Mouse (Mus musculus) hindbrain, embryonic 14.5 days (tissue): ENCODE measurements around the gene Ppard. TPM values are rescaled to one million over a fixed set of nuclear protein-coding genes. Genes with fewer than 3 reads are reported as not detected.

Source experiments
- ATAC-seq: fragments of 200-750 bp; cut with Nextera tagmentation; 2 replicates; pipeline ENCODE4 v1.8.0; 2017; ENCODE audit warnings: moderate number of reproducible peaks, mild to moderate bottlenecking, moderate TSS enrichment, moderate library complexity; ENCODE audit not compliant: low FRiP score
- DNase-seq: peaks from one replicate; pipeline ENCODE4 v3.0.0-alpha.2; 2015; ENCODE audit warnings: low spot score
- H3K27ac ChIP-seq: fragments of 300-500 bp; sonication (generic); 2 replicates; pipeline ENCODE4 v1.5.1; 2014; ENCODE audit warnings: mild to moderate bottlenecking, moderate library complexity
- H3K27me3 ChIP-seq: fragments of 300-500 bp; sonication (generic); 2 replicates; pipeline ENCODE4 v1.6.1; 2014; ENCODE audit warnings: mild to moderate bottlenecking, low read length, mixed read lengths; ENCODE audit not compliant: control insufficient read depth, insufficient read depth
- H3K36me3 ChIP-seq: fragments of 300-500 bp; sonication (generic); replicated peaks from 2 replicates; pipeline ENCODE4 v1.6.1; 2014; ENCODE audit not compliant: control insufficient read depth, insufficient read depth
- H3K4me1 ChIP-seq: fragments of 300-500 bp; sonication (generic); replicated peaks from 2 replicates; pipeline ENCODE4 v1.6.1; 2014; ENCODE audit warnings: antibody characterized with exemption, low read length, mixed read lengths; ENCODE audit not compliant: control insufficient read depth, insufficient read depth
- H3K4me2 ChIP-seq: fragments of 300-500 bp; sonication (generic); replicated peaks from 2 replicates; pipeline ENCODE4 v1.6.1; 2014; ENCODE audit warnings: mild to moderate bottlenecking, moderate library complexity
- H3K4me3 ChIP-seq: fragments of 300-500 bp; sonication (generic); replicated peaks from 2 replicates; pipeline ENCODE4 v1.5.1; 2014; ENCODE audit warnings: mild to moderate bottlenecking, low read length
- H3K9ac ChIP-seq: fragments of 300-500 bp; sonication (generic); 2 replicates; pipeline ENCODE4 v1.6.1; 2014
- H3K9me3 ChIP-seq: fragments of 300-500 bp; sonication (generic); 2 replicates; pipeline ENCODE4 v1.6.1; 2016; ENCODE audit warnings: low read length; ENCODE audit not compliant: control insufficient read depth
- WGBS: fragments of 180-500 bp; shearing (Covaris S2); extraction: QIAGEN DNeasy Blood & Tissue Kit; methylation state at CpG from one replicate; pipeline ENCODE4 v1.1.7; 2014; 5-methylcytosine and 5-hydroxymethylcytosine counted together
- polyA plus RNA-seq: library from polyadenylated mRNA; unstranded; fragments of >200 nt; fragmentation: Nextera tagmentation; extraction: Ambion mirVana; gene quantifications from 2 replicates; pipeline ENCODE4 v1.2.1, GENCODE M21; 2014

Gene Ppard
- polyA plus RNA-seq, 1 experiment from 2014 or later = 1.6 TPM

GRCm38 (mm10) chr17:28294449-28295333 is 62.2 kb downstream of the Ppard start:
- peak overlapping the region; percentile 18; the same call in 1 of the 2 replicates for H3K27ac ChIP-seq
- H3K4me3 ChIP-seq = no peak overlapping the region
- H3K9ac ChIP-seq = peak overlapping the region; percentile 12; the same call in 1 of the 2 replicates
- no peak overlapping the region for H3K4me2 ChIP-seq
- H3K27me3 ChIP-seq = no peaks in the 10 kb centered on the region
- H3K9me3 ChIP-seq = no peaks in the 10 kb centered on the region
- DNase-seq (no peak), ATAC-seq (no peak)
- 61% methylated on average over 17 of the region's 17 CpGs for WGBS
- 0 out of 2 replicates have a peak, but pooled peaks cover 9% of the 10 kb centered on the region for H3K4me1 ChIP-seq
- H3K36me3 ChIP-seq = no peaks in the 10 kb centered on the region

GRCm38 (mm10) chr17:28298888-28299287 is 66.4 kb downstream of the Ppard start:
- H3K27me3 ChIP-seq = no peaks in the 10 kb centered on the region
- no peak overlapping the region for H3K4me3 ChIP-seq
- H3K27ac ChIP-seq = no peak overlapping the region
- ATAC-seq = no peak
- no peaks in the 10 kb centered on the region for H3K36me3 ChIP-seq
- no peaks in the 10 kb centered on the region for H3K9me3 ChIP-seq
- DNase-seq = no peak
- no peak overlapping the region for H3K9ac ChIP-seq
- no peak overlapping the region for H3K4me2 ChIP-seq
- H3K4me1 ChIP-seq = 0 out of 2 replicates have a peak, but pooled peaks cover 14% of the 10 kb centered on the region
- 94% methylated on average over 17 of the region's 17 CpGs for WGBS

DNA sequence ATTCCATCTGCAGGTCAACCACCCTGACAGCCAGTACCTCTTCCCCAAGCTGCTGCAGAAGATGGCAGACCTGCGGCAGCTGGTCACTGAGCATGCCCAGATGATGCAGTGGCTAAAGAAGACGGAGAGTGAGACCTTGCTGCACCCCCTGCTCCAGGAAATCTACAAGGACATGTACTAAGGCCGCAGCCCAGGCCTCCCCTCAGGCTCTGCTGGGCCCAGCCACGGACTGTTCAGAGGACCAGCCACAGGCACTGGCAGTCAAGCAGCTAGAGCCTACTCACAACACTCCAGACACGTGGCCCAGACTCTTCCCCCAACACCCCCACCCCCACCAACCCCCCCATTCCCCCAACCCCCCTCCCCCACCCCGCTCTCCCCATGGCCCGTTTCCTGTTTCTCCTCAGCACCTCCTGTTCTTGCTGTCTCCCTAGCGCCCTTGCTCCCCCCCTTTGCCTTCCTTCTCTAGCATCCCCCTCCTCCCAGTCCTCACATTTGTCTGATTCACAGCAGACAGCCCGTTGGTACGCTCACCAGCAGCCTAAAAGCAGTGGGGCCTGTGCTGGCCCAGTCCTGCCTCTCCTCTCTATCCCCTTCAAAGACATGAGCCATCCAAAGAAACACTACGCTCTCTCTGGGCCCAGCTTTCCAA is 67.3 kb downstream of the Ppard start:
- Histone ChIP-seq H3K27me3 (no peaks in the 10 kb centered on the region), H3K4me1 (0 out of 2 replicates have a peak, but pooled peaks cover 12% of the 10 kb centered on the region), H3K4me2 (no peak overlapping the region), H3K9me3 (no peaks in the 10 kb centered on the region), H3K27ac (no peak overlapping the region), H3K4me3 (no peak overlapping the region), H3K36me3 (no peaks in the 10 kb centered on the region), H3K9ac (no peak overlapping the region)
- WGBS = 39% methylated on average over 10 of the region's 11 CpGs
- DNase-seq (no peak), ATAC-seq (no peak)

DNA sequence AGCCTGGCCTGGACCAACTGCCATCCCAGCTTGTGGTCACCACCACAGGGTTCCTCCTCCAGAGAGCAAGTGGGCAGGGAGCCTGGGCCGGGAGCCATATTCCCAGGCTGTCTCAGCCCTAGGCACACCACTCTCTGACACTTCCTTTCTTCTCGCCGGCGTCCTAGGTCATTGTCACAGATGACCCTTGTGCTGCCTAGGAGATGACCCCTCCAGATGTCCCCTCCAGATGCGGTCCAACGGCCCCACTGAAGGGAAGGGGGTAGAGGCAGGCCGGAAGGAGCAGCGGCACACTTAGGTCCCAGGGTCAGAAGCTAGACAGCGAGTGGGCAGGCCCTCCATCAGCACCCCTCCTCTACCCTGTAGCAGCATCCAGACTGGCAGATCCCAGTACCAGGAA is 67.8 kb downstream of the Ppard start:
- ATAC-seq (no peak), DNase-seq (no peak)
- Histone ChIP-seq H3K4me3 (no peak overlapping the region), H3K27ac (no peak overlapping the region), H3K9ac (no peak overlapping the region), H3K4me1 (0 out of 2 replicates have a peak, but pooled peaks cover 7% of the 10 kb centered on the region), H3K36me3 (no peaks in the 10 kb centered on the region), H3K27me3 (no peaks in the 10 kb centered on the region), H3K4me2 (no peak overlapping the region), H3K9me3 (no peaks in the 10 kb centered on the region)
- 18% methylated on average over 9 of the region's 9 CpGs for WGBS

DNA sequence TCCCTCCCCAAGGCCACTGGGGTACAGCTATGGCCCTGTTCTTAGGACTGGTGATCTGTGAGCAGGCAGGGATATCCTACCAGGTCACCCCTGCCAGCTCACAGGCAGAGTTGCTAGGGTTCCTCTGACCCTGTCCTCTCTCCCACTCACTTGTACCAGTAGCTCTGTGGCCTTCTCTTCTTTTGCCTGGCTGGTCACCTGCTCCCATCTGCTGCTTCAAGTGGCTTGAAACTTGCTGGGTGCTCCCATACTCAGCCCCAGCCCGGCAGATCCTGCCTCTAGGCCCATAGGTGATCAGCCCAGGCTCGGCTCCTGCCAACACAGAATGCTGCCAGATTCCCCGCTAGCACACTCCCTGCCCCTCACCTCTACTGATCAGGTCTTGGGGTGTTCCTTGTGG is 68.3 kb downstream of the Ppard start:
- no peak overlapping the region for H3K27ac ChIP-seq
- no peak overlapping the region for H3K9ac ChIP-seq
- no peak overlapping the region for H3K4me3 ChIP-seq
- WGBS = 60% methylated on average over 3 of the region's 3 CpGs
- DNase-seq (no peak), ATAC-seq (no peak)
- H3K9me3 ChIP-seq = no peaks in the 10 kb centered on the region
- H3K36me3 ChIP-seq = no peaks in the 10 kb centered on the region
- H3K27me3 ChIP-seq = no peaks in the 10 kb centered on the region
- H3K4me1 ChIP-seq = 0 out of 2 replicates have a peak, but pooled peaks cover 5% of the 10 kb centered on the region
- H3K4me2 ChIP-seq = no peak overlapping the region

- ATAC-seq (no peak), DNase-seq (no peak)
- no peak overlapping the region for H3K4me3 ChIP-seq
- H3K27ac ChIP-seq = no peak overlapping the region
- no peaks in the 10 kb centered on the region for H3K36me3 ChIP-seq
- WGBS = 54% methylated on average over 10 of the region's 10 CpGs
- no peak overlapping the region for H3K9ac ChIP-seq
- no peak overlapping the region for H3K4me2 ChIP-seq
- 0 out of 2 replicates have a peak, but pooled peaks cover 2% of the 10 kb centered on the region for H3K4me1 ChIP-seq
- H3K27me3 ChIP-seq = no peaks in the 10 kb centered on the region
- H3K9me3 ChIP-seq = no peaks in the 10 kb centered on the region
Measured at GRCm38 (mm10) chr17:28305172-28305571, 72.7 kb downstream of the Ppard start.

DNA sequence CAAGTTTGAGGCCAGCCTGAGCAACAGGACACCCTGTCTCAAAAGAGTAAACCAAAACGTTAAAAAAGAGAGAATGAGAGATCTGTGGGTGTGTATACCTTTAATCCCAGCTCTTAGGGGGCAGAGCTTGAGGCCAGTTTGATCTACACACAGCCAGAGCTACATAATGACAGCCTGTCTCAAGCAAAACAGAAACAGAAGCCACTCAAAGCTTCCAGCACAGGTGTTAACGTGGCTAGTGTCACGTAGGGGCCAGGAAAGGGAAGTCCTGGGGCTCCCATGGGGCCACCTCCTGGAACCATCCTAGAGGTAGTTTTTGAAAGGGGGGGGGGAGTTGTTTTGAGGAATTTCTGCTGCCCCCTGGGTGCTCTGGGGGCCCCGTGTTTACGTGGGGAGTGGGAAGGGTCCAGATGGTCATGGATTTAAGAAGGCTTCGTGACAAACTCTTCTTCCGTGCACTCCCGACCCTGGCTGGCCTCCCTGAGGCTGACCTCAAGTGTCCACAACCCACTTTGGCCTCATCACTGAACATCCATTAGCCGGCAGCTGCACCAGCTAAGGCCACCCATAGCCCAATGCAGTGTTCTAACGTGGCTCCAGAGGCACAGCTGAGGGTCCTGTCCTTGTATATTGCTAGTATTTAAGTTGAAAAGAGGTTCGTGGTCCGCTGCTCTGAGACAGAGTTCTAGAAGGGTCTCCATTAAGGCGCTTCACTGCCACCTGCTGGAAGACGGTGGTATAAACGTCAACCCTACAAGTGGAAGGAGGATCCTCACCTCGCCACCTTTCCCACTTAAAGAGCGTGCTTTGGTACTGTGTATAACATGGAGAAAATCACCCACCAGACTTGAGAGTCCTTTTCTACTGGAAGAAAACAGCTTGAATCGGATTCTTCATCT is 76.0 kb downstream of the Ppard start:
- no peaks in the 10 kb centered on the region for H3K27me3 ChIP-seq
- 21% methylated on average over 18 of the region's 18 CpGs for WGBS
- ATAC-seq (peak; percentile 14; the same call in 1 of the 2 replicates), DNase-seq (peak; percentile 92)
- no peak overlapping the region for H3K4me3 ChIP-seq
- H3K9ac ChIP-seq = no peak overlapping the region
- 0 out of 2 replicates have a peak, but pooled peaks cover 2% of the 10 kb centered on the region for H3K4me1 ChIP-seq
- no peaks in the 10 kb centered on the region for H3K36me3 ChIP-seq
- H3K9me3 ChIP-seq = no peaks in the 10 kb centered on the region
- H3K4me2 ChIP-seq = peak overlapping the region; percentile 17; the same call in 1 of the 2 replicates
- H3K27ac ChIP-seq = no peak overlapping the region

GRCm38 (mm10) chr17:28310831-28311230 is 78.3 kb downstream of the Ppard start:
- no peak overlapping the region for H3K4me2 ChIP-seq
- WGBS = 83% methylated on average over 3 of the region's 3 CpGs
- no peaks in the 10 kb centered on the region for H3K27me3 ChIP-seq

More at GRCm38 (mm10) chr17:28310831-28311230, 78.3 kb downstream of the Ppard start:
- no peak overlapping the region for H3K4me3 ChIP-seq
- 0 out of 2 replicates have a peak, but pooled peaks cover 3% of the 10 kb centered on the region for H3K36me3 ChIP-seq
- no peak overlapping the region for H3K27ac ChIP-seq
- H3K9me3 ChIP-seq = no peaks in the 10 kb centered on the region
- H3K9ac ChIP-seq = no peak overlapping the region
- ATAC-seq (no peak), DNase-seq (no peak)
- H3K4me1 ChIP-seq = peaks cover 8% of the 10 kb centered on the region
